ENCODE assay signal across 8 mouse cellular contexts in genomic region chr16:65533315-65533999, GRCm38 (mm10). TPM values are rescaled to one million over a fixed set of nuclear protein-coding genes. Genes with fewer than 3 reads are reported as not detected.
DNase-seq lines count a peak whose midpoint lies in the region; ATAC-seq and TF ChIP-seq lines count a peak whose summit lies in the region.
"Had no signal": no experiment of that assay in that cellular context is flagged by ENCODE, and none has a peak within 500 bp of the region (broad histone marks: within the 10 kb centered on the region; RNA-seq: fewer than 3 reads in every experiment).

No protein-coding gene starts in this region.

- WGBS in heart, embryonic 14.5 days, result 27% methylated on average over 12 of the region's 12 CpGs

- peak; percentile 65 for TF ChIP-seq RAD21 in MEL (IDR thresholded peaks at IDR 0.05; ENCODE audit: low read depth, low read length)

- TF ChIP-seq CTCF in MEL (IDR thresholded peaks at IDR 0.05 in 2 of 3, conservative IDR thresholded peaks at IDR 0.05 in 1 of 3; ENCODE audit: control insufficient read depth in 1 of 3, insufficient read depth in 1 of 3, low read depth in 2 of 3, low read length in 3 of 3, poor library complexity in 1 of 3, severe bottlenecking in 1 of 3), result peak; percentile 33 to 68 (median 52); a peak in 5 of 6 replicates

- no peaks in the 10 kb centered on the region for H3K36me3 ChIP-seq in MEL (ENCODE audit: control insufficient read depth in 1 of 2, insufficient read depth in 2 of 2, low read length in 2 of 2)
- peaks cover 11% of the 10 kb centered on the region; the same call in 1 of the 2 replicates for H3K36me3 ChIP-seq in heart, embryonic 14.5 days (ENCODE audit: control insufficient read depth, insufficient read depth, low read length)

- peak; percentile 15 for DNase-seq in kidney, adult 18-20 months
- no peak for DNase-seq in kidney, adult 11 months
- DNase-seq in MEL (ENCODE audit: low read depth, low spot score), result peak; percentile 70
- peak; percentile 14 for DNase-seq in c-Kit-positive CD71-positive TER-119-negative erythroid progenitor cells, embryonic 14.5 days (ENCODE audit: low read depth)
- DNase-seq in left cerebral cortex, adult 8-10 months (ENCODE audit: low spot score in 2 of 2), result peak; percentile 16 to 20
- DNase-seq in retina, embryonic 14.5 days (ENCODE audit: low spot score), result peak; percentile 76

- TF ChIP-seq POLR2A in MEL (IDR thresholded peaks at IDR 0.05; ENCODE audit: control insufficient read depth in 1 of 2, insufficient read depth in 1 of 2, low read depth in 1 of 2, low read length in 2 of 2, poor library complexity in 1 of 2), result no peak

- H3K4me2 ChIP-seq in heart, embryonic 14.5 days (ENCODE audit: low read length), result peak overlapping the region; percentile 16; the same call in 1 of the 2 replicates

- H3K9ac ChIP-seq in MEL (ENCODE audit: control insufficient read depth, low read depth, low read length, poor library complexity, severe bottlenecking), result no peak overlapping the region
- no peak overlapping the region for H3K9ac ChIP-seq in heart, embryonic 14.5 days (ENCODE audit: low read length)

- no peaks in the 10 kb centered on the region for H3K79me2 ChIP-seq in MEL (ENCODE audit: control insufficient read depth, insufficient read depth, low read length, poor library complexity)

- no peak overlapping the region for H3K27ac ChIP-seq in MEL (ENCODE audit: control insufficient read depth, low read depth, low read length)
- H3K27ac ChIP-seq in heart, embryonic 14.5 days (replicated peaks in 1 of 2; ENCODE audit: control insufficient read depth in 1 of 2, insufficient read depth in 1 of 2, low read depth in 2 of 2, low read length in 2 of 2), result no peak overlapping the region

- TF ChIP-seq EP300 in MEL (IDR thresholded peaks at IDR 0.05; ENCODE audit: low read depth in 1 of 2, low read length in 2 of 2), result no peak

- no peak for ATAC-seq in heart, embryonic 14.5 days (ENCODE audit: insufficient number of reproducible peaks, insufficient read depth, low FRiP score, low read depth)

- H3K4me1 ChIP-seq in MEL (ENCODE audit: control insufficient read depth in 1 of 2, insufficient read depth in 2 of 2, low read length in 2 of 2), result no peaks in the 10 kb centered on the region
- H3K4me1 ChIP-seq in heart, embryonic 14.5 days (ENCODE audit: control insufficient read depth in 2 of 2, insufficient read depth in 2 of 2, low read length in 2 of 2), result no peaks in the 10 kb centered on the region

- no peaks in the 10 kb centered on the region for H3K9me3 ChIP-seq in MEL (replicated peaks; ENCODE audit: insufficient read depth, low read length)
- H3K9me3 ChIP-seq in heart, embryonic 14.5 days (ENCODE audit: control insufficient read depth, low read length), result no peaks in the 10 kb centered on the region

- H3K27me3 ChIP-seq in MEL (ENCODE audit: control insufficient read depth in 1 of 2, insufficient read depth in 2 of 2, low read length in 2 of 2), result peaks cover 0 to 1% of the 10 kb centered on the region in 2 experiments; a peak in 2 of 4 replicates
- H3K27me3 ChIP-seq in heart, embryonic 14.5 days (ENCODE audit: control insufficient read depth, insufficient read depth, low read length), result no peaks in the 10 kb centered on the region

- no peak overlapping the region for H3K4me3 ChIP-seq in MEL (ENCODE audit: control insufficient read depth in 1 of 2, insufficient read depth in 1 of 2, low read depth in 2 of 2, low read length in 2 of 2)
- no peak overlapping the region for H3K4me3 ChIP-seq in heart, embryonic 14.5 days (ENCODE audit: control insufficient read depth in 1 of 2, insufficient read depth in 1 of 2, low read depth in 1 of 2, low read length in 2 of 2)
- H3K4me3 ChIP-seq: erythroblast, embryonic 14.5 days had no signal

TF ChIP-seq in MEL, 35 proteins besides CTCF, POLR2A, EP300 and RAD21:
- peak; percentile 56 for TF ChIP-seq SMC3 (IDR thresholded peaks at IDR 0.05; ENCODE audit: low read depth, low read length)
- TF ChIP-seq SIN3A (IDR thresholded peaks at IDR 0.05; ENCODE audit: low read length), result no peak
- TF ChIP-seq ZC3H11A (IDR thresholded peaks at IDR 0.05; ENCODE audit: low read depth, low read length), result peak; percentile 24; the same call in 1 of the 2 replicates
- TF ChIP-seq RCOR1 (IDR thresholded peaks at IDR 0.05; ENCODE audit: low read depth, low read length), result peak; percentile 49; the same call in 1 of the 2 replicates

RNA-seq across cellular contexts. Expression of gene Pou1f1, which starts 13.1 kb away (rescaled TPM):
- total RNA-seq in MEL (2012; rRNA removed), result not detected in 2 replicates
- polyA plus RNA-seq in MEL (2012; ENCODE audit: insufficient read depth in 1 of 2, insufficient read length in 2 of 2, low read depth in 1 of 2, low replicate concordance in 2 of 2, missing spikeins in 1 of 2), result not detected
- not detected in 2 replicates for polyA plus RNA-seq in heart, embryonic 14.5 days (2014; fragmentation: Nextera tagmentation; extraction: Ambion mirVana)
- total RNA-seq in left cerebral cortex, adult 8-10 months (2022), result not detected
- polyA plus RNA-seq: erythroblast, embryonic 14.5 days had no signal

RNA-seq across cellular contexts. Expression of gene Chmp2b, which starts 29.1 kb away (rescaled TPM):
- total RNA-seq in MEL (2012; rRNA removed), result 17.0 and 18.9 TPM in 2 replicates
- polyA plus RNA-seq in MEL (2012; ENCODE audit: insufficient read depth in 1 of 2, insufficient read length in 2 of 2, low read depth in 1 of 2, low replicate concordance in 2 of 2, missing spikeins in 1 of 2), result 100 to 1,000 TPM in 1 of 2 experiments, 10 to 100 TPM in 1; 25.9 to 114 TPM
- 58.3 and 60.5 TPM in 2 replicates for polyA plus RNA-seq in heart, embryonic 14.5 days (2014; fragmentation: Nextera tagmentation; extraction: Ambion mirVana)
- 10 to 100 TPM; 60.2 to 63.4 (median 61.8) TPM for total RNA-seq in left cerebral cortex, adult 8-10 months (2022)
